Mouse (Mus musculus) E14TG2a.4 (cell line): ENCODE results near the gene Sbf2.

Experiments used
- CTCF ChIP-seq: conservative IDR thresholded peaks from 2 replicates; pipeline ENCODE4 v1.5.1; 2014; ENCODE audit warnings: low read length
- POU5F1 ChIP-seq: IDR thresholded peaks from 2 replicates; pipeline ENCODE4 v1.6.1; 2014; ENCODE audit warnings: low read length, borderline replicate concordance

DNA sequence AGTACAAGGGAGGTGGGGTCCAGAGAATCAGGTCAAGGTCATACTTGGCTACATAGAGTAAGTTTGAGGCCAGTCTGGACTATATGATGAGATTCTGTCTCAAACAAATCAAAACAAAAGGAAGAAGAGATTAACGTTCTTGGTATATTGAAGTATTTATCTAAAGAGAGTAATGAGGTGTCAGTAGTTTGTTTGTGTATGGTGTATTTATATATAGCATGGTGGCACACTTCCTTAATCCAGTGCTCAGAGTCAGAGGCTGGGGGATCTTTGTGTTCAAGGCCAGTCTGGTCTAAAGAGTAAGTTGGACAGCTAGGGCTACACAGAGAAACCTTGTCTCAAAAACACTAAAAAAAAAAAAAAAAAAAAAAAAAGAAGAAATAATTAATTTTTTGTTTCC is 351.2 kb downstream of the Sbf2 start:
- TF ChIP-seq CTCF (no peak), POU5F1 (no peak)
